Mouse (Mus musculus) lung, embryonic 14.5 days (tissue): ENCODE results near the gene Apoc1. TPM values are rescaled to one million over a fixed set of nuclear protein-coding genes. Genes with fewer than 3 reads are reported as not detected.

Experiments
- ATAC-seq: fragments of 200-750 bp; cut with Nextera tagmentation; 2 replicates; pipeline ENCODE4 v1.8.0; 2017; ENCODE audit warnings: mild to moderate bottlenecking, moderate TSS enrichment, moderate library complexity; ENCODE audit not compliant: insufficient read depth
- DNase-seq: peaks from one replicate; pipeline ENCODE4 v3.0.0-alpha.2; 2015
- H3K27ac ChIP-seq: fragments of 300-500 bp; sonication (generic); 2 replicates; pipeline ENCODE4 v1.5.1; 2014; ENCODE audit warnings: low read depth, mild to moderate bottlenecking, moderate library complexity
- H3K27me3 ChIP-seq: fragments of 300-500 bp; sonication (generic); 2 replicates; pipeline ENCODE4 v1.6.1; 2014; ENCODE audit warnings: low read length, control low read depth; ENCODE audit not compliant: insufficient read depth
- H3K36me3 ChIP-seq: fragments of 300-500 bp; sonication (generic); 2 replicates; pipeline ENCODE4 v1.6.1; 2014; ENCODE audit warnings: control low read depth; ENCODE audit not compliant: insufficient read depth
- H3K4me1 ChIP-seq: fragments of 300-500 bp; sonication (generic); 2 replicates; pipeline ENCODE4 v1.6.1; 2014; ENCODE audit warnings: antibody characterized with exemption, control low read depth; ENCODE audit not compliant: insufficient read depth
- H3K4me2 ChIP-seq: fragments of 300-500 bp; sonication (generic); 2 replicates; pipeline ENCODE4 v1.6.1; 2014; ENCODE audit warnings: mild to moderate bottlenecking
- H3K4me3 ChIP-seq: fragments of 300-500 bp; sonication (generic); 2 replicates; pipeline ENCODE4 v1.5.1; 2014; ENCODE audit warnings: low read depth, low read length
- H3K9ac ChIP-seq: fragments of 300-500 bp; sonication (generic); 2 replicates; pipeline ENCODE4 v1.6.1; 2014
- H3K9me3 ChIP-seq: fragments of 300-500 bp; sonication (generic); 2 replicates; pipeline ENCODE4 v1.6.1; 2016; ENCODE audit warnings: low read depth, low read length, control low read depth
- CTCF ChIP-seq: IDR thresholded peaks from 2 replicates; pipeline ENCODE4 v1.5.1; 2016; ENCODE audit warnings: antibody characterized with exemption, low read depth
- WGBS: fragments of 180-500 bp; shearing (Covaris S2); extraction: QIAGEN DNeasy Blood & Tissue Kit; methylation state at CpG from one replicate; pipeline ENCODE4 v1.1.7; 2014; 5-methylcytosine and 5-hydroxymethylcytosine counted together
- polyA plus RNA-seq: library from polyadenylated mRNA; unstranded; fragments of >200 nt; fragmentation: Nextera tagmentation; extraction: Ambion mirVana; gene quantifications from 2 replicates; pipeline ENCODE4 v1.2.1, GENCODE M21; 2014

Gene Apoc1
- polyA plus RNA-seq, 1 experiment from 2014 or later, result 13.6 TPM

- H3K9ac ChIP-seq, result no peak overlapping the region
- no peaks in the 10 kb centered on the region for H3K9me3 ChIP-seq
- no peak for DNase-seq
- H3K4me1 ChIP-seq, result no peaks in the 10 kb centered on the region
- no peaks in the 10 kb centered on the region for H3K27me3 ChIP-seq
- WGBS, result 91% methylated on average over 7 of the region's 7 CpGs
- TF ChIP-seq CTCF, result no peak
- no peak overlapping the region for H3K4me3 ChIP-seq
- peaks cover 75% of the 10 kb centered on the region for H3K36me3 ChIP-seq
- no peak for ATAC-seq
- H3K27ac ChIP-seq, result no peak overlapping the region
- no peak overlapping the region for H3K4me2 ChIP-seq
These were observed 12.8 kb upstream of the Apoc1 start for GRCm38 (mm10) chr7:19705271-19705670.

GRCm38 (mm10) chr7:19704475-19704874, 12.0 kb upstream of the Apoc1 start:
- no peak overlapping the region for H3K4me3 ChIP-seq
- peaks cover 69% of the 10 kb centered on the region for H3K36me3 ChIP-seq
- no peak for TF ChIP-seq CTCF
- WGBS, result 81% methylated on average over 4 of the region's 4 CpGs
- no peaks in the 10 kb centered on the region for H3K27me3 ChIP-seq
- H3K27ac ChIP-seq, result no peak overlapping the region
- H3K9me3 ChIP-seq, result no peaks in the 10 kb centered on the region
- ATAC-seq (no peak), DNase-seq (no peak)
- H3K9ac ChIP-seq, result no peak overlapping the region
- H3K4me1 ChIP-seq, result 0 out of 2 replicates have a peak, but pooled peaks cover under 1% of the 10 kb centered on the region
- no peak overlapping the region for H3K4me2 ChIP-seq

- Histone ChIP-seq H3K36me3 (peaks cover 55% of the 10 kb centered on the region), H3K4me1 (peaks cover 8% of the 10 kb centered on the region; the same call in 1 of the 2 replicates), H3K9ac (no peak overlapping the region), H3K4me3 (no peak overlapping the region), H3K27me3 (no peaks in the 10 kb centered on the region), H3K9me3 (no peaks in the 10 kb centered on the region), H3K27ac (no peak overlapping the region), H3K4me2 (no peak overlapping the region)
- DNase-seq (no peak), ATAC-seq (no peak)
- WGBS, result 88% methylated on average over 16 of the region's 16 CpGs
- no peak for TF ChIP-seq CTCF
These were observed 10.5 kb upstream of the Apoc1 start for GRCm38 (mm10) chr7:19702859-19703555.

DNA sequence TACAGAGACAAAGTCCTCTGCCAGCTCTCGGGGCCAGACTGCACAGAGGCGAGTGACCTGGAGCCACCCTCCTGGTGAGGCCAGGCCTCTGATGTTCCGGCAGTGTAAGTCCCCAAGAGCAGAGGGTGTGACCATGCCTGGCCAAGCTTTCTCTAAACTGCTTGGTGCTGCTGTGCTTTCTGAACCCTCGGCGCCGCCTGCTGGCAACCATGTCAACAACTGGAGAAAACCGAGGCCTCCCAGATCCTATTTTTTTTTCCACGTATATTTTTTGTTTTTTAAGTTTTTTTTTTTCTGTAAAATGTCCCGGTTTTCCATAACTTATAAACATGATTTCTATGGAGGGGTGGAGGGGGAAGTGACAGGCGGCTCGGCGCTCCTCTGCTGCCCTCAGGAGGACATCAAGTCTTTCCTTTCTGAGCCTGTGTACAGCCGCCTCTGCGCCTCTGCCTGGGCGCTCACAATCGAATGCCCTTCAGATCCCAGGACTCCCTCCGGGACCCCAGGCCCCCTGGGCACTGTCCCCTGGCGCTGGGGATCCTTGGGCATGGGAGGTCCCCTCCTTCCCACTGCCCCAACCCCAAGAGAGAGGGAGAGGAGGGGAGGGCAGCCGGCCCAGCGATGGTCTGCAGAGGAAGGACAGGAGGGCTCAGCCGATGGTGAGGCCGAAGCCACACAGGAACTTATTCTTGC, 8.8 kb upstream of the Apoc1 start:
- Histone ChIP-seq H3K27ac (peak overlapping the region; percentile 30; the same call in 1 of the 2 replicates), H3K4me2 (peak overlapping the region; percentile 5; the same call in 1 of the 2 replicates), H3K4me3 (no peak overlapping the region), H3K9ac (no peak overlapping the region), H3K4me1 (peaks cover 8% of the 10 kb centered on the region; the same call in 1 of the 2 replicates), H3K27me3 (no peaks in the 10 kb centered on the region), H3K36me3 (peaks cover 51% of the 10 kb centered on the region), H3K9me3 (no peaks in the 10 kb centered on the region; the same call in 1 of the 2 replicates)
- DNase-seq (peak; percentile 89), ATAC-seq (peak; percentile 62)
- 25% methylated on average over 22 of the region's 22 CpGs for WGBS
- peak; percentile 76 for TF ChIP-seq CTCF

- Histone ChIP-seq H3K9ac (no peak overlapping the region), H3K4me1 (peaks cover 8% of the 10 kb centered on the region; the same call in 1 of the 2 replicates), H3K36me3 (peaks cover 49% of the 10 kb centered on the region), H3K4me2 (peak overlapping the region; percentile 5; the same call in 1 of the 2 replicates), H3K27ac (peak overlapping the region; percentile 30; the same call in 1 of the 2 replicates), H3K27me3 (no peaks in the 10 kb centered on the region), H3K4me3 (no peak overlapping the region), H3K9me3 (no peaks in the 10 kb centered on the region; the same call in 1 of the 2 replicates)
- DNase-seq, result no peak
- TF ChIP-seq CTCF, result no peak
- 52% methylated on average over 12 of the region's 12 CpGs for WGBS
- ATAC-seq, result no peak
These were observed 8.0 kb upstream of the Apoc1 start for GRCm38 (mm10) chr7:19700299-19701068.

DNA sequence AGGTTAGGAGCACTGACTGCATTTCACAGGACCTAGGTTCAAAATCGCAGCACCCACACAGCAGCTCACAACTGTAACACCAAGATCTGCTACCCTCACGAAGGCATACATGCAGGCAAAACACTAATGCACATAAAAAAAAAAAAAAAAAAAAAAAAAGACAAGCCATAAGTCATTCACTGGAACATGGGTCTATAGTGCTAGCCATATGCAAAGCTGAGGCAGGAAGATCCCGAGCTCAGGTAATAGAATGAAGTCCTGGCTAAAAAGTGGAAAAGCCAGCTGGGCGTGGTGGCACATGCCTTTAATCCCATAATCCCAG, 7.3 kb upstream of the Apoc1 start:
- no peak overlapping the region for H3K27ac ChIP-seq

More for the DNA sequence above, 7.3 kb upstream of the Apoc1 start:
- Histone ChIP-seq H3K4me2 (no peak overlapping the region), H3K27me3 (no peaks in the 10 kb centered on the region), H3K9ac (no peak overlapping the region; the same call in 1 of the 2 replicates), H3K36me3 (peaks cover 44% of the 10 kb centered on the region), H3K4me1 (peaks cover 14% of the 10 kb centered on the region; the same call in 1 of the 2 replicates), H3K9me3 (no peaks in the 10 kb centered on the region; the same call in 1 of the 2 replicates), H3K4me3 (no peak overlapping the region)
- DNase-seq (no peak), ATAC-seq (no peak)
- 75% methylated on average over 4 of the region's 4 CpGs for WGBS
- TF ChIP-seq CTCF, result no peak
